Mouse (Mus musculus) NIH3T3 (cell line): ENCODE data around the gene Atp8b4.
A peak's percentile ranks its signal among the peaks of the same experiment; 100 is the strongest.

Source experiments
- DNase-seq: peaks from one replicate; pipeline ENCODE4 v3.0.0-alpha.2; 2012; ENCODE audit warnings: low read depth

The Atp8b4 gene

GRCm38 (mm10) chr2:126432481-126433066, 67.9 kb downstream of the Atp8b4 start:
- DNase-seq = no peak

- DNase-seq = peak; percentile 93
These were observed 71.2 kb downstream of the Atp8b4 start for GRCm38 (mm10) chr2:126429282-126429681.

- no peak for DNase-seq
These were observed 75.3 kb downstream of the Atp8b4 start for GRCm38 (mm10) chr2:126425223-126425622.

- no peak for DNase-seq
These were observed 75.8 kb downstream of the Atp8b4 start for GRCm38 (mm10) chr2:126424714-126425113.

GRCm38 (mm10) chr2:126420901-126421300, 79.6 kb downstream of the Atp8b4 start:
- no peak for DNase-seq

- DNase-seq = peak; percentile 66
These were observed 81.6 kb downstream of the Atp8b4 start for GRCm38 (mm10) chr2:126418916-126419315.

GRCm38 (mm10) chr2:126416772-126417171, 83.7 kb downstream of the Atp8b4 start:
- DNase-seq = no peak

GRCm38 (mm10) chr2:126415981-126416380, 84.5 kb downstream of the Atp8b4 start:
- no peak for DNase-seq

GRCm38 (mm10) chr2:126412759-126413158, 87.7 kb downstream of the Atp8b4 start:
- no peak for DNase-seq

- DNase-seq = no peak
These were observed 101.0 kb downstream of the Atp8b4 start for GRCm38 (mm10) chr2:126399454-126399853.

GRCm38 (mm10) chr2:126399017-126399416, 101.5 kb downstream of the Atp8b4 start:
- DNase-seq = no peak

- DNase-seq = no peak
These were observed 102.3 kb downstream of the Atp8b4 start for GRCm38 (mm10) chr2:126398216-126398615.

GRCm38 (mm10) chr2:126397513-126397912, 103.0 kb downstream of the Atp8b4 start:
- no peak for DNase-seq

- DNase-seq = no peak
These were observed 105.5 kb downstream of the Atp8b4 start for GRCm38 (mm10) chr2:126394924-126395323.

- no peak for DNase-seq
These were observed 112.9 kb downstream of the Atp8b4 start for GRCm38 (mm10) chr2:126387458-126388037.

- no peak for DNase-seq
These were observed 114.4 kb downstream of the Atp8b4 start for GRCm38 (mm10) chr2:126386056-126386455.

GRCm38 (mm10) chr2:126380300-126380699, 120.2 kb downstream of the Atp8b4 start:
- DNase-seq = no peak

- DNase-seq = no peak
These were observed 128.8 kb downstream of the Atp8b4 start for GRCm38 (mm10) chr2:126371634-126372033.

- no peak for DNase-seq
These were observed 130.7 kb downstream of the Atp8b4 start for GRCm38 (mm10) chr2:126369815-126370214.

- DNase-seq = no peak
These were observed 136.4 kb downstream of the Atp8b4 start for GRCm38 (mm10) chr2:126363745-126364725.

- DNase-seq = peak; percentile 97
These were observed 137.3 kb downstream of the Atp8b4 start for GRCm38 (mm10) chr2:126363050-126363744.

- DNase-seq = no peak
These were observed 139.2 kb downstream of the Atp8b4 start for GRCm38 (mm10) chr2:126361131-126361810.
